23 mouse cellular contexts compared by ENCODE assay signal in the genomic region with DNA sequence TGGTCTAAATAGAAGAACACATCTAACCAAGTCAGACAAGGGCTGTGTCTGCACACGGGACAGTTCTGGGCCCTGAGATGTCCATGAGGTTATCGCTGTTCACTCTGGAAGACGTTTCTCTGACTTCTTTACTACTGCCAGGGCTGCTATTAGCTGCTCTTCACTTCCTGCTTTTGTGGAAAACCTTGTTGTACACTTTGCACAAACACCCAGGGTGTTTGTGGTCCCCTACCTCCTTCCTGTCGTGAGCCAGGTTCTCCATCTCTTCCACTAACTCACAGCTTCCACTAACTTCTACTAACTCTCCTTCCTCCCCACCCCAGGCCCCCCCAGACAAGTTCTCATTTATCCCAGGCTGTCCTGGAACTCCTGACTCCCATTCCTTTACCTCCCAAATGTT.
A peak's percentile ranks its signal among the peaks of the same experiment; 100 is the strongest.
DNase-seq lines count a peak whose midpoint lies in the region; ATAC-seq lines count a peak whose summit lies in the region.
"Had no signal": no experiment of that assay in that cellular context is flagged by ENCODE, and none has a peak within 500 bp of the region (broad histone marks: within the 10 kb centered on the region; RNA-seq: fewer than 3 reads in every experiment).

No protein-coding gene starts in this region.

- no peak overlapping the region for H3K27ac ChIP-seq in forebrain, embryonic 15.5 days (replicated peaks)

- peak; percentile 75 for ATAC-seq in activated CD4-positive, CD25-positive, alpha-beta regulatory T cell, adult 4 months
- ATAC-seq in monocyte, adult 5-6 weeks (replicated peaks; ENCODE audit: insufficient number of reproducible peaks, low FRiP score, low TSS enrichment, poor library complexity, severe bottlenecking), result 0 out of 2 replicates have a peak, but pooled peaks have one; percentile 27
- ATAC-seq in forebrain, embryonic 15.5 days (replicated peaks), result no peak
- ATAC-seq: CD4-positive, CD25-positive, alpha-beta regulatory T cell, adult 4 months; Patski had no signal

- H3K9ac ChIP-seq in forebrain, embryonic 15.5 days (replicated peaks), result no peak overlapping the region

- H3K4me3 ChIP-seq in forebrain, embryonic 15.5 days, result no peak overlapping the region

- no peaks in the 10 kb centered on the region for H3K9me3 ChIP-seq in forebrain, embryonic 15.5 days

- H3K36me3 ChIP-seq in forebrain, embryonic 15.5 days, result no peaks in the 10 kb centered on the region
- H3K36me3 ChIP-seq: G1E had no signal

- peak; percentile 56 for DNase-seq in CD4-positive helper T cell, adult 2 months (ENCODE audit: low read depth, low spot score)
- peak; percentile 58 for DNase-seq in induced T-regulatory cell, adult 2 months (ENCODE audit: low read depth)
- no peak for DNase-seq in spleen, postnatal 36 days (ENCODE audit: low spot score in 2 of 2)
- no peak for DNase-seq in thymus, adult 18-20 months
- DNase-seq in ovary, postnatal 36 days (ENCODE audit: low spot score), result no peak
- DNase-seq: adrenal gland, adult 2 months; adrenal gland, adult 8-10 months; adrenal gland, postnatal 10 days; adrenal gland, postnatal 14 days; adrenal gland, postnatal 25 days; adrenal gland, postnatal 36 days; B cell, adult 2 months; cerebellum, adult 11 months; cerebellum, adult 11-12 months; cerebellum, adult 18-20 months; cerebellum, adult 2 months had no signal

- no peaks in the 10 kb centered on the region for H3K4me1 ChIP-seq in forebrain, embryonic 15.5 days

- H3K4me2 ChIP-seq in forebrain, embryonic 15.5 days (replicated peaks), result no peak overlapping the region

- no peaks in the 10 kb centered on the region for H3K27me3 ChIP-seq in forebrain, embryonic 15.5 days
- H3K27me3 ChIP-seq: CH12.LX, Patski had no signal

- WGBS in forebrain, embryonic 15.5 days, result 93% methylated on average over 4 of the region's 4 CpGs

Comparison
In these comparisons a context has a peak if more than half of its experiments do, and no peak if none do; other contexts are left out.
1. DNase-seq: peak in CD4-positive helper T cell, adult 2 months (single experiment) and induced T-regulatory cell, adult 2 months (single experiment); none in spleen, postnatal 36 days (0 of 2), thymus, adult 18-20 months (0 of 2) and ovary, postnatal 36 days (single experiment).